Mouse (Mus musculus) frontal cortex, postnatal 10 days (tissue): ENCODE data around the gene Ubr2.

Experiments used
- DNase-seq, 2 experiments: peaks; one replicate each; pipeline ENCODE4 v3.0.0; 2022; ENCODE audit warnings: low spot score in 2 of 2, mixed read lengths in 1 of 2

The Ubr2 gene

GRCm38 (mm10) chr17:47003305-47003704, 7.1 kb downstream of the Ubr2 start:
- no peak for DNase-seq

GRCm38 (mm10) chr17:47002401-47002800, 8.0 kb downstream of the Ubr2 start:
- no peak for DNase-seq

GRCm38 (mm10) chr17:46998840-46999239, 11.5 kb downstream of the Ubr2 start:
- no peak for DNase-seq

DNA sequence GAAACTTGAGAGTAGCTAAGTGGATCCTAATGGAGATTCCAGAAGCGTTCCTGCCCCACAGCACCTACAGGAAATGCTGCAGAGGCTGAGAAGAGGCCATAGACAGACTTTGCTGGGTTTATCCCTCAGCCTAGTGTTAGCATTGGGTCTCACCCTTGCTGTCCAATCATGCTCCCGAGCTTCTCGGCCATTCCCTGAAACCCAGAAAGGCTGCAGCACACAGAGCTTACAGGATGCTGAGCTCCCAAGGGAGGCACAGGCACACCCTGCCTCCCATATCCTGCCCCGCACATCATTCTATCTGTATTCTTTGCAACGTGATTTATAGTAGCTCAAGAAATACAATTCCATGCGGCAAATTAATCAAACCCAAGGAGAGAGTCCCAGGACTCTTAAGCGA, 13.9 kb downstream of the Ubr2 start:
- DNase-seq: no peak

GRCm38 (mm10) chr17:46995621-46996020, 14.7 kb downstream of the Ubr2 start:
- DNase-seq: no peak

- no peak for DNase-seq
Measured at GRCm38 (mm10) chr17:46994641-46995398, 15.5 kb downstream of the Ubr2 start.

DNA sequence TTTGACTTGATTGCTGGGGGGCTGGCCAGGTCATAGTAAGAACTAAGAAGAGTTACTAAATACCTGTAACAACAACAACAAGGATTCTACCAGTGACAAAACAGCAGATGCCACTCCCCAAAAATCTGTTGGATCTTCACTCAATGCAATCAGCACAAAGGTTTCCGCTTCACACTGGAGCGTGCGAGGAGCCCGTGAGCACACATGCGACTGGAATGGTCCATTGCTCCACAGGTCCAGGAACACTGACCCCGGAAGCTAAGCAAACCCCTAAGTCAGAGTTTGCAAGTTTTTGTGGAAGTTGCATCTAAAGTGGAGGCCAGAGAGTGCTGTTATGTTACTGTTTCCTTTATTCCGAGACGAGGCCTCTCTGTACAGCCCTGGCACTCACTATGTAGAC, 16.7 kb downstream of the Ubr2 start:
- no peak for DNase-seq

GRCm38 (mm10) chr17:46987631-46988030, 22.7 kb downstream of the Ubr2 start:
- no peak for DNase-seq

DNA sequence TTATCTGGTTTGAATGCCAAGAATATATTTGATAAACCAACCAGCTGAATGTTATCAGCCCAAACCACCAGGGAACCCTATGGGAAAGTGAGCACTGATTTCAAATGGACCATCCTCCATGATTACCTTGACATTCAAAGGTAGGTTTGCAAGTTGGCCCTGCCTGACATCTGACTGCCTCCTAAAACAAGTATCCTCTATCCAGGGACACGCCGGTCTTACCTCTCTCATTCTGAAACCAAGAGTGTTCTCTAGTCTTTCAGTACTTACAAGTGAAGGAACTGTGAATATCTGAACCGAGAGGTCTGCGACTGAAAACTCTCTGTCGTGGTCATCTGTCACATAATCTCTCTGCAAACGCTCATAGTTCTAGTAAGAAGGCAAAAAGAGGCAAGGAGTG, 30.3 kb downstream of the Ubr2 start:
- no peak for DNase-seq

DNA sequence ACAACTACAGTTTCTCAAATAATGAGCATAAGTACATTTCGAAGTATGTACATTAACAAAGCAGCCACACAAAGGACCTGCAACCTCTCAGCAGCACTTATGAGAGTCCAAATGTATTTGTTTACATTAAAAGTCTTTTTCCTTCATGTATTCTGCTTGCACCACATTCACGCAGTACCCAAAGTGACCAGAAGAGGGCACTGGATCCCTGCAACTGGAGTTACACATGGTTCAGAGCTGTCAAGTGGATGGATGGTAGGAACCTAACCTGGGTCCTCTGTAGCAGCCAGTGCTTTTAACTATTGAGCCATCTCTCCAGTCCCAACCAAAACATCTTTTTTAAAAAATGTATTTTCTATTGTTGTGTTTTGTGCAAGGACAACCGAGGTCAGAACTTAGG, 35.2 kb downstream of the Ubr2 start:
- no peak for DNase-seq

- no peak for DNase-seq
Measured at GRCm38 (mm10) chr17:46972603-46973002, 37.8 kb downstream of the Ubr2 start.

DNA sequence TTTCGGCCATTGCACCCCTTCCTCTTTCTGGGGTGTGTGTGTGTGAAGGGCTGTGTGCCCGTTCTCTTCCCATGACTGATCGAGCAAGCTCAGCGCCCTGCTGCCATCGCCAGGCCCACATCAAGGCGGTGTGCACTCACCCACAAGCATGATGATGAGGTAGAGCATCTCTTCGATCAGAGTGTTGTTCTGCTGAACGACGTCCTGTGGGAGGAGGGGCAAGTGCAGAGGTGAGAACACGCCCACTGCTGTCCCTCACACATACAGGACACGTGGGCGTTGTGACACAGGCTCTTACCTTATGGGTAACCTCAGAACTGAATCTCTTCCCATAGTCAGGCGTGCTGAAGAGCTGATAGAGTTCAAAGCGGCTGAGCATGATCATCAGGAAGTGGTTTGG, 43.5 kb downstream of the Ubr2 start:
- DNase-seq: no peak

DNA sequence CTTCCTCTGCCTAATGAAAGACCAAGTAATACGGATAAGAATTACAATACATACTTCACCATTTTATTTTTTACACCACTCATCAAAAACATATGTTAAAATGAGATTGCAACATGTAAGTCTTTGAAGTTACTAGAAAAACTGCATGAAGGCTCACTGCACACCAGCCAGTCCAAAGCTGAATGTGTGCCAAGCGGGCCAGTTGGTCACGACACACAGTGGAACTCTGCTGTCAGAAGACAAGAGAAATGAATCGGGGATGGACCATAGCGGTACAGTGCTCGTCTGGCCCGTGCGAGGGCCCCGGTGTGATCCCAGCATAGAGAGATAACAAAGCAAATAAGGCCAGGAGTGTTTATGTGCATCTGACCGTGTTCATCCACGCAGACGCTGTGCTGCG, 47.2 kb downstream of the Ubr2 start:
- no peak for DNase-seq

DNA sequence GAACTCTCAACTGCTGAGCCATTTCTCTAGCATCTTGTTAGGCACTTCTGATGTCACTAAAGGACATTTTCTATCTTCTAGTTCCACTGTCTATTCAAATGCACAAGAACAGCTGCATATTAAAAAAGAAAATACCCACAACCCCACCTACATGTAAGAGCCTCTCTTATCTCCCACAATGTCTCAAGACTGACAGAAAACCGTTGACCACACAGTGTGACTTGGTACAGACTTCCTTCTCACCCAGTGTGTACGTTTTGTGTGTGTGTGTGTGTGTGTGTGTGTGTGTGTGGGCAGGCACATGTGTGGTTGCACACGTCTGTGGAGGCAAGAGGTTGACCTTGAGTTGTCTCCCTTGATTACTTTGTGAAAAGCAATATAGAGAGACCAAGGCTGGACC, 48.2 kb downstream of the Ubr2 start:
- no peak for DNase-seq

DNA sequence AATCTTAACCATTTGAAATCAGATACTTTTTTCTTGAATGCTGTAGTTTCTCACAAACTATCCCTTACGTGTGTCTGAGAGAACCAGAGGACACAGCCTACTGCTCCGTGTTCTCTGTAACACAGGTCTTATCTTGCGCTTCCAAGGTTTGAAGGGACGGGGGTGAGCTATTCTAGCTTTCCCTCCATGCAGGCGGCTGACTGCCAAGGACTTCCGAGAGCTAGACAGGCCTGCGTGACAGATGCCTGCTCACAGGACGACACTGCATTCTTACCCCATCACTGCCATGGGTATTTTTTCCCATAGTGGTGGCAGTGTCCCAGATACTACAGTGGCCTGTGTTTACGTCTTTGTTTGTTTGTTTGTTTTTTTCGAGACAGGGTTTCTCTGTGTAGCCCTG, 50.1 kb downstream of the Ubr2 start:
- DNase-seq: no peak

- no peak for DNase-seq
Measured at GRCm38 (mm10) chr17:46958045-46958444, 52.3 kb downstream of the Ubr2 start.

- no peak for DNase-seq
Measured at GRCm38 (mm10) chr17:46946276-46946675, 64.1 kb downstream of the Ubr2 start.

DNA sequence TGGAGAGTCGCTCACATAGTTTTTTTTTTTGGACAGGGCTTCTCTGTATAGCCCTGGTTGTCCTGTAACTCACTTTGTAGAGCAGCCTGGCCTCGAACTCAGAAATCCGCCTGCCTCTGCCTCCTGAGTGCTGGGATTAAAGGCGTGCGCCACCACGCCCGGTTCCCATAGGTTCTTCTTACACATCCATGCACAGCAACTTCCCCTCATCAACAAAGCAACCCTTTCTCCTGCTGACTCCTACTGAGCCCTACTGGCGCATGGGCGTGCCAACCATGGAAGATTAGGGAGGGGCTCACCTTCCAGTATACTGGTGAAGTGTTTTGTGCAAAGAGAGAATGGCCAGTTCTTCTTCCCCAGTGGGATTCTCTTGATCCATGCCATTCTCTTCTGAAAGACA, 67.9 kb downstream of the Ubr2 start:
- no peak for DNase-seq

GRCm38 (mm10) chr17:46940461-46940860, 69.9 kb downstream of the Ubr2 start:
- no peak for DNase-seq

DNA sequence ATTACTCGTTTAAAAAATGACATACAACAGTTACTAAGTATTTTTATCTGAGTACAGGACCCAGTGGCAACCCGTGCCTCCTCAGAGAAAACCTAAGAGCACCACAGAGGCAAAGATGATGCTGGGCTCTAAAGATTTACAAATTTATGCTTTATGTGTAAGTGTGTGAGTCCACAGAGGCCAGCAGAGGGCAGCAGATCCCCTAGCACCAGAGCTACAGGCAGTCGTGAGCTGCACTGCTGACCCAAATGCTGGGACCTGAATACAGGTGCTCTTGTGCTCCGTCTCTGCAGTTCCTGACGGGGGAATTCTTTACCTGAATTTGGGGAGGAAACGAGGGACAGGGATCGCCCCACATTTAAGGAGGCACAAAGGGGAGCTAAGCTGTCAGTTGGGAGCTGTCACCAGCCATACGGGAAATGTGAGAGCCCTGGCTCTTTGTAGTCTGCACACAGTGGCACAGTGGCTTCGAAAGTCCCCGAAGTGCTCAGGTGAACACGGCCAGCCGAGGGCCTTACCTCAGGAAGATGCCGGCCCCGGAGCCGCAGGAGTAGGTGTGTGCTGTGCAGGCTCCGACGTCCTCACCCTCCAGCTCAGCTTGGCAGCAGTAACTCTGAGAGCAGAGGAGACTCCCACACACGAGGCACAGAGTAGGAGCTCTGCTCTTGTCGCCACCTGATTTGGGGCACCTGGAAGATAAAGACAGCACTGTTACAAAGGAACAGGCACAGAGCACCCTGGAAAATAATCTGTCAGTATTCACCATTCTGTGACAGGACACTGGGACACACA, 76.6 kb downstream of the Ubr2 start:
- DNase-seq: peak in 1 of 2 experiments; percentile 54

GRCm38 (mm10) chr17:46932961-46933360, 77.4 kb downstream of the Ubr2 start:
- DNase-seq: no peak

DNA sequence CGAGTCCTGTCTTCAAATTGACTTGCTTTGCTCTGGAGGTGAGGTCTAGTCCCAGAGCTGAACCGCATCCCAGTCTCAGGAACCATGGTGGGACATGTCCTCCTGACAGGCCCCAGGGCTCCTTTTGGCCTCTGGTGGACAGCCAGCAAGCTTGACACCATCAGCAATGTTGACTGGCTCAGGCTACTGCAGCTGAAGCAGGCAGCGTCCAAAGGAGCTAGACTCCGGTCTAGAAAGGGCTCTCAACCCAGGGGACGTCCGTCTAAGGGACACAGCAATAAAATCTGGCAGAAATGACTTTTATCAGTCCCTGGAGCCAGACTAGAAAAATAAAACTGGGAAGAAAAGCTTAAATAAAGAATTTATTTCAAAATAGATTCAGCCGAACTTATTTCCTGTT, 80.5 kb downstream of the Ubr2 start:
- no peak for DNase-seq

DNA sequence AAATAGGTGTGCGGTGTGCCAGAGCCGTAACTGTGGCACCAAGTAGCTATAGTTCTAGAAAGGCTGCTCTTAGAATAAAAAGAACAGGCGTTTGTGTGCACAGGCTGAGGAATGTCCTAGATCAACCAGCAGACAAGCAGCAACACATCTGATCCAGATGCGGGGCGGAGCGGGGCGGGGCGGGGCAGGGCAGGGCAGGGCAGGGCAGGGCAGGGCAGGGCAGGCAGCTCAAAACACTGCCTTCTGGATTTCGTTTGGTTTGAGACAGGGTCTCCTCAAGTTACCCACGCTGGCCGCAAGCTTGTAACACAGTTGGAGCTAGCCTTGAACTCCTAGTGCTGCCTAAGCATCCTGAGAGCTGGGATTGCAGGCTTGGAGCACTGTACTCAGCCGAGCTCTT, 81.1 kb downstream of the Ubr2 start:
- no peak for DNase-seq
